Mouse (Mus musculus) heart, postnatal 0 days (tissue): ENCODE measurements around the gene Colgalt1.

Experiments
- CTCF ChIP-seq: IDR thresholded peaks from 2 replicates; pipeline ENCODE4 v1.5.1; 2016; ENCODE audit warnings: antibody characterized with exemption, control low read depth, low read depth
- EP300 ChIP-seq: IDR thresholded peaks from 2 replicates; pipeline ENCODE4 v1.6.1; 2016; ENCODE audit warnings: antibody characterized with exemption, low read depth

DNA sequence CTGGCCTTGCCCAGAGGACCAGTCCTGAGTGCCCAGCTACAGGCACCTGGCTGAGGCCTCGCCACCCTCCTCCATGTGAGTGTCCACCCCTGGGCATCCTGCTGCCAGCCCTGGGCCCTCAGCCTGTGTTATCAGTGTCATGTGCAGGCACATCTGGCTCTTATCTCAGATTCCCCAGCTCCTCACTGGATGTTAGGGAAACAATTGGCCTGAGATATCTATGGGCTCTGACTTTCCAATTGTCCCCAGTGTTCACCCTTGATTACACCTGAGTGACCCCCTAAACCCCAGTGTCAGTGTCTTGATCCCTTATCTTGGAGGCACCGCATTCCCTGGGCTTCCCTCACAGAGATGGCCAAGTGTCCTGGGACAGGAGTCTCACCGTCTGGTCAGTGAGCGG lies 28.5 kb downstream of the Colgalt1 start:
- TF ChIP-seq CTCF (no peak), EP300 (no peak)
